Mouse (Mus musculus): ENCODE results near the gene Mbtd1. TPM values are rescaled to one million over a fixed set of nuclear protein-coding genes. Genes with fewer than 3 reads are reported as not detected.

Gene Mbtd1
- total RNA-seq, 1 experiment from 2014 or later, result 66.7 TPM

- ATAC-seq (replicated peaks; ENCODE audit: low read depth, poor library complexity, severe bottlenecking), result no peak
Observed at GRCm38 (mm10) chr11:93985265-93985664, 99.6 kb downstream of the Mbtd1 start.

GRCm38 (mm10) chr11:93986298-93986697 is 100.6 kb downstream of the Mbtd1 start:
- ATAC-seq (replicated peaks; ENCODE audit: low read depth, poor library complexity, severe bottlenecking), result no peak

DNA sequence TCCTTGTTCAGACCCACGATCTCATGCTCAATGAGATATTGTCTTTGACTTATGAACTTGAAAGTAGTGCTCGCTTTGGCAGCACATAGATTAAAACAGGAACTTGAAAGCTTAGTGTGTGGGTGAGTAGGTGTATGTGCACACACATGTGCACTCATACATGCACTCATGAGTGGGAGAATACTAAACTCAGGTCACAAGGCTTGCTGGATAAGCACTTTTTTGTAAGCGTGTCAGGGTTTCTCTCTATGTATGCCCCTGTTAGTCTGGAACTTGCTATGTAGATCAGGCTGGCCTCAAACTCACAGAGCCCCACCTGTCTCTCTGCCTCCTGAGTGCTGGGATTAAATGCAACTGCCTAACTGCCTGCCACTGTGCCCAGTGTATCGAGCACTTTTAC is 101.4 kb downstream of the Mbtd1 start:
- ATAC-seq (replicated peaks; ENCODE audit: low read depth, poor library complexity, severe bottlenecking), result no peak

- peak; percentile 59 for ATAC-seq (replicated peaks; ENCODE audit: low read depth, poor library complexity, severe bottlenecking)
Observed at GRCm38 (mm10) chr11:93987625-93988327, 102.1 kb downstream of the Mbtd1 start.

DNA sequence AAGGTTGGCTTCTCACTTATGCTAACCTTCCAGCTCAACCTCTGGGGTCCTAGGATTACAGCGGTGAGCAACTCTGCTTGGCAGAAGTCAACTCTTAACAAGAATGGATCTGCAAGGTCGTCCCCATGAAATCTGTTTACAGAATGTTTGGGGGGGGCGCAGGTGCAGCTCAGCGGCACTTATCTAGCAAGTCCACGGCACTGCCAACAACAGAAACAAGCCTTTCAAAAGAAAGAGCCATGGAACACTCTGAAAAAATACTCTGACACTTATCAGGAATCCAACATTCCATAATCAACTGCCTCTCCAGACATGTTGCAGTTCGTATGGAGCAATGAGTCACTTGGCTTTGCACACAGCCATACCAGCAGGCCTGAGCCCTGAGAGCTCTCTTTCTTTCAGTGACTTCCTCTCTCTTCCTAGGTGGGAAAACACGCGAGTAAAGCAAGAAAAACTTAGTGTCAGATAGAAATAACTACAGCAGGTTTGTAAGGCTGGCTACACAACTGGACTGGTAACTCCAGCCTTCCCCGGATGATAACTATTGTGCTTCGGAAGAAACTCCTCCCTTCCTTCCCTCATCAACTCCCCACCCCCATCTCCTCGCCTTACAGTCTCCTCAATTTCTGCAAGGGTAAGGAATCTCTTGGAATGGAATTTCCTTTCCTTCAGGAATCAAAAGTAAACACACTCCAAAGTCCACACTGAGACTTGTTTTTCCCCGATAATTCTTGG is 102.8 kb downstream of the Mbtd1 start:
- no peak for ATAC-seq (replicated peaks; ENCODE audit: low read depth, poor library complexity, severe bottlenecking)

- no peak for ATAC-seq (replicated peaks; ENCODE audit: low read depth, poor library complexity, severe bottlenecking)
Observed at GRCm38 (mm10) chr11:93994531-93994930, 108.9 kb downstream of the Mbtd1 start.

DNA sequence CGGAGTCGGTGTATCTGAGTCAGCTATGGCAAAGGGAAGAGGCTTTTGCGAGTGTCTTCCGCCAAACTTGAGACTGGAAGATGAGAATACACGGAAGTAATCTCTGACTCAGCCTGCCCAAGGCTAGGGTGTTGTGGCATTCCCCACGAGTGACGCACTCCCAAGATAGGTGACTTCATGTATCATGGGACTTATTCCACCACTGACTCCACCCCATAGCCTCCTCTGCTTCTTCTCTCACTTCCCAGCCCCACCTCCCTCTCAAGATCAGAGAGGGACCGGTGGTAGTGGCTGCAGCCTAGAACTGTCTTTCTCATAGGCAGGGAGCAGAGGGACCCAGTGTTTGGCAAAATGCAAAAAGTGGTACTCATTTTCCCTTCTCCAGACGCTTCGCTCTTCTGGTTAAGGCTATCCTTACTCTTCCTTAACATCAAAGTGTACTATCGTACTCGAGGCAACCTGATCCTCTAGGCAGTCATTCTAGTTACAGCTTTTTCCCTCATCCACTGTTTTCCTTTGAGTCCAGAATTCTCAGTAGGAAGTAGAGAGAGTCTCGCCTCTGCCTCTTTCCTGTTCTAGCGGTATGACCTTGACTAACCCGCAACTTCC is 109.6 kb downstream of the Mbtd1 start:
- ATAC-seq (replicated peaks; ENCODE audit: low read depth, poor library complexity, severe bottlenecking), result peak; percentile 82

DNA sequence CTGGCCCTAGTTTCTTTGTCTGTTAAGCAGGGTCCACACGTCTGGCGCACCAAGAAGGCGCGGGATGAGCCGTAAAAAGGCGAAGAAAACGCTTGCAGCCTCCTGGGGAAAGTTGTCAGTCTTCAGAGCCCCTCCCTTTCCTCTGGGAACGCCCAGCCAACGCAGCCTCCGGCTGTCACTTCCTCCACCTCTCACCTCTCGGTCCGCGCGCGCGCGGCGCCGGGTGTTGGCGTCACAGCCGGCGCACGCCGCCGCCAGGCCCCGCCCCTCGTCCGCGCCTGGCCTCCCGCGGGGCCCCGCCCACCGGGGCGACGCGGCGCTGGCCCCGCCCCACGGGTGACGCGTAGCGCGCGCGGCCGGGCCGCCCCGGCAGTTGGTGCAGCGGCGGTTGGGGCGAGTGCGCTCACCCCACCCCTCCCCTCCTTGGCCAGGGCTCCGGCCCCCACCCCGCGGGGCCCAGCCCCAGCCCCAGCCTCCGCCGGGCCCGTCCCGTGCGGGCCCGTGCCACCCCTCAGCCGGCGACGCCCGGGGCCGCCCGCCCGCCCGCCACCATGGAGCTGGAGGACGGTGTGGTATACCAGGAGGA is 110.2 kb downstream of the Mbtd1 start, which contains the start of gene Spag9:
TSS of gene Spag9 (plus strand) at position 372 of the 586 bp plus-strand sequence.
- ATAC-seq (replicated peaks; ENCODE audit: low read depth, poor library complexity, severe bottlenecking), result peak; percentile 73

Other genes with a start within 250 kb of the Mbtd1 start
- gene Utp18, start 86 bp upstream of the Mbtd1 start, total RNA-seq (2017), result 64.0 and 71.8 TPM in 2 replicates
- gene Nme2, start 70.4 kb downstream of the Mbtd1 start, total RNA-seq (2017), result 172 and 252 TPM in 2 replicates
- gene Gm20390, start 82.4 kb downstream of the Mbtd1 start, total RNA-seq (2017), result not detected in 2 replicates
- gene Nme1, start 82.7 kb downstream of the Mbtd1 start, total RNA-seq (2017), result 108 and 121 TPM in 2 replicates
- gene Spag9, start 110.2 kb downstream of the Mbtd1 start, total RNA-seq (2017), result 87.9 and 90.7 TPM in 2 replicates